Mouse (Mus musculus) myocyte (in vitro differentiated cells): ENCODE data around the gene Ppbp.

ENCODE experiments used
- CEBPB ChIP-seq: IDR thresholded peaks from 2 replicates; pipeline ENCODE4 v1.6.1; 2011; ENCODE audit warnings: mild to moderate bottlenecking, moderate library complexity; ENCODE audit not compliant: poor library complexity, insufficient read depth, severe bottlenecking
- E2F4 ChIP-seq: IDR thresholded peaks from one replicate; pipeline ENCODE4 v1.6.1; 2011; ENCODE audit warnings: mild to moderate bottlenecking, control low read depth, moderate library complexity; ENCODE audit not compliant: insufficient read depth
- MAX ChIP-seq: IDR thresholded peaks from one replicate; pipeline ENCODE4 v1.6.1; 2011; ENCODE audit warnings: low read depth, mild to moderate bottlenecking, control low read depth
- MYOD1 ChIP-seq, 3 experiments: IDR thresholded peaks; one replicate each; pipeline ENCODE4 v1.6.1; 2011; ENCODE audit warnings: control low read depth in 2 of 3, low read depth in 2 of 3, mild to moderate bottlenecking in 2 of 3, moderate library complexity in 1 of 3; ENCODE audit not compliant: insufficient read length in 2 of 3, control insufficient read depth in 1 of 3
- MYOG ChIP-seq, 3 experiments: IDR thresholded peaks; one replicate each; pipeline ENCODE4 v1.6.1; 2011; ENCODE audit warnings: control low read depth in 2 of 3, low read depth in 2 of 3, mild to moderate bottlenecking in 2 of 3; ENCODE audit not compliant: insufficient read length in 2 of 3, control insufficient read depth in 1 of 3, insufficient read depth in 1 of 3
- POLR2A ChIP-seq: IDR thresholded peaks from one replicate; pipeline ENCODE4 v1.6.1; 2011; ENCODE audit warnings: low read depth, mild to moderate bottlenecking, control low read depth, moderate library complexity; ENCODE audit not compliant: insufficient read length
- POLR2AphosphoS2 ChIP-seq: IDR thresholded peaks from one replicate; pipeline ENCODE4 v1.6.1; 2011; ENCODE audit warnings: low read depth, control low read depth; ENCODE audit not compliant: insufficient read length
- REST ChIP-seq: IDR thresholded peaks from one replicate; pipeline ENCODE4 v1.6.1; 2011; ENCODE audit warnings: mild to moderate bottlenecking, control low read depth, moderate library complexity; ENCODE audit not compliant: insufficient read depth, insufficient read length
- SRF ChIP-seq: IDR thresholded peaks from one replicate; pipeline ENCODE4 v1.6.1; 2011; ENCODE audit warnings: low read depth; ENCODE audit not compliant: control insufficient read depth, insufficient read length
- TCF12 ChIP-seq: IDR thresholded peaks from one replicate; pipeline ENCODE4 v1.6.1; 2011; ENCODE audit warnings: mild to moderate bottlenecking, control low read depth; ENCODE audit not compliant: poor library complexity, insufficient read depth, severe bottlenecking
- TCF3 ChIP-seq: IDR thresholded peaks from one replicate; pipeline ENCODE4 v1.6.1; 2011; ENCODE audit warnings: low read depth, control low read depth; ENCODE audit not compliant: insufficient read length
- USF1 ChIP-seq: IDR thresholded peaks from one replicate; pipeline ENCODE4 v1.6.1; 2011; ENCODE audit warnings: low read depth, mild to moderate bottlenecking, control low read depth, moderate library complexity

DNA sequence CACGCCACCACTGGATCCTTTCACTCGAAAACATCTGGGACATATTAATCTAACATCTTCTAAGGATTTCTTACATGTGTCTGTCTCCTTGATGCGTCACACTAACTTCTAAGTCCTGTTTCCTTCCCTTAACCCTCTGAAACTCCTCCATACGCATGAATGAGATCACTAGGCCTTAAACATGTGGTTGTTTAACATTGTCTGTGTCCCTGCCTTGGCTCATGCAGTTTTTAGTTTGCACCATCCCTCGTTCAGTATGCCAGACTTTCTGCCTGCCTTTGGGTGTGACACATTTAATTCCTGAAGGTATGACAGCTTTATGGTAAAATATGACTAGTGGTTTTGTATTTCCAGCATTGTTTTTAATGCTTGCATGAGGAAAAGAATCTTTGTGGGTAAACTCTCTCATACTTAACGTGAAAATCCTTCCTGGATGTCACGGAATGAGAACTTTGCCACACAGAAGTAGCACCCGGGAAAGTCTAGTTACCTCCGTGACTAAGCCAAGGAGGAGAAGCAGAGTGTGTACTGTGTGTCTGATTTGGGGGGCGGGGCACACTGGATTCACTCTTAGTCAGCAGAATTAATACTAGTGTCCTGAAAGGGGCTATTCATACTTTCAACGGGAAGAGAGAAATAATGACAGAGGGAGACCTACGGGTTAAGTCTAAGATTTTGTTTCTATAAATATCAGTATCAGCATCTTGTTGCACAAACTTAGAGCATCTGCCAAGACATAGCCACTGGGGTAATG is 4.2 kb upstream of the Ppbp start:
- TF ChIP-seq POLR2A (no peak), POLR2AphosphoS2 (no peak), REST (no peak), USF1 (no peak), SRF (no peak), TCF3 (no peak), E2F4 (no peak), MYOG (IDR thresholded peaks at IDR 0.05; ENCODE audit: control insufficient read depth in 1 of 3, insufficient read depth in 1 of 3, insufficient read length in 2 of 3, low read depth in 2 of 3) (no peak), MAX (no peak), TCF12 (no peak), MYOD1 (IDR thresholded peaks at IDR 0.05; ENCODE audit: control insufficient read depth in 1 of 3, insufficient read length in 2 of 3, low read depth in 2 of 3) (no peak), CEBPB (no peak)
